Mouse (Mus musculus) cerebellum, adult (tissue): ENCODE results near the gene Ipo9.

ENCODE experiments used
- ATAC-seq: cut with Nextera tagmentation; 2 replicates; pipeline ENCODE4 v1.9.2; 2017; ENCODE audit warnings: mild to moderate bottlenecking, moderate library complexity, mixed read lengths; ENCODE audit not compliant: insufficient number of reproducible peaks, low FRiP score, low TSS enrichment

Ipo9 gene

GRCm38 (mm10) chr1:135429901-135430668, at the start of gene Ipo9:
Ipo9 (minus strand) TSS chr1:135430499.
- ATAC-seq = peak; percentile 87

GRCm38 (mm10) chr1:135475571-135475895, 45.2 kb upstream of the Ipo9 start:
- ATAC-seq = no peak

GRCm38 (mm10) chr1:135474861-135475570, 44.7 kb upstream of the Ipo9 start:
- no peak for ATAC-seq

- ATAC-seq = no peak
Measured at GRCm38 (mm10) chr1:135472536-135472935, 42.2 kb upstream of the Ipo9 start.

GRCm38 (mm10) chr1:135471742-135472141, 41.4 kb upstream of the Ipo9 start:
- no peak for ATAC-seq

GRCm38 (mm10) chr1:135470546-135470945, 40.2 kb upstream of the Ipo9 start:
- ATAC-seq = no peak

GRCm38 (mm10) chr1:135467462-135467861, 37.2 kb upstream of the Ipo9 start:
- ATAC-seq = no peak

- no peak for ATAC-seq
Measured at GRCm38 (mm10) chr1:135466935-135467334, 36.6 kb upstream of the Ipo9 start.

- no peak for ATAC-seq
Measured at GRCm38 (mm10) chr1:135465734-135466133, 35.4 kb upstream of the Ipo9 start.

- no peak for ATAC-seq
Measured at GRCm38 (mm10) chr1:135462736-135463135, 32.4 kb upstream of the Ipo9 start.

GRCm38 (mm10) chr1:135462304-135462703, 32.0 kb upstream of the Ipo9 start:
- no peak for ATAC-seq

GRCm38 (mm10) chr1:135461097-135461730, 30.9 kb upstream of the Ipo9 start:
- peak; percentile 36; the same call in 1 of the 2 replicates for ATAC-seq

GRCm38 (mm10) chr1:135460521-135460920, 30.2 kb upstream of the Ipo9 start:
- no peak for ATAC-seq

GRCm38 (mm10) chr1:135457860-135458259, 27.6 kb upstream of the Ipo9 start:
- no peak for ATAC-seq

GRCm38 (mm10) chr1:135452259-135452658, 22.0 kb upstream of the Ipo9 start:
- no peak for ATAC-seq

- ATAC-seq = no peak
Measured at GRCm38 (mm10) chr1:135451419-135451818, 21.1 kb upstream of the Ipo9 start.

- ATAC-seq = no peak
Measured at GRCm38 (mm10) chr1:135449876-135450275, 19.6 kb upstream of the Ipo9 start.

- no peak for ATAC-seq
Measured at GRCm38 (mm10) chr1:135448940-135449339, 18.6 kb upstream of the Ipo9 start.

GRCm38 (mm10) chr1:135443506-135443905, 13.2 kb upstream of the Ipo9 start:
- no peak for ATAC-seq

GRCm38 (mm10) chr1:135441861-135442260, 11.6 kb upstream of the Ipo9 start:
- no peak for ATAC-seq

GRCm38 (mm10) chr1:135440986-135441385, 10.7 kb upstream of the Ipo9 start:
- no peak for ATAC-seq
